Mouse (Mus musculus) heart, embryonic 16.5 days (tissue): ENCODE measurements at regions not wholly inside any gene's neighbourhood (a gene's known extent, or its start where the extent isn't known, plus 50 kb on each side); places are given as distances from the start of the nearest gene placed in this dataset.

ENCODE experiments used
- ATAC-seq: fragments of 200-750 bp; cut with Nextera tagmentation; replicated peaks from 2 replicates; pipeline ENCODE4 v1.8.0; 2017; ENCODE audit warnings: moderate number of reproducible peaks; ENCODE audit not compliant: insufficient read depth, low FRiP score; ENCODE audit errors: extremely low read depth
- H3K27ac ChIP-seq: fragments of 300-500 bp; sonication (generic); 2 replicates; pipeline ENCODE4 v1.5.1; 2014; ENCODE audit warnings: mild to moderate bottlenecking, low read length, control low read depth, moderate library complexity
- H3K27me3 ChIP-seq: fragments of 300-500 bp; sonication (generic); 2 replicates; pipeline ENCODE4 v1.6.1; 2014; ENCODE audit warnings: low read length, mixed read lengths; ENCODE audit not compliant: control insufficient read depth, insufficient read depth
- H3K36me3 ChIP-seq: fragments of 300-500 bp; sonication (generic); 2 replicates; pipeline ENCODE4 v1.6.1; 2014; ENCODE audit not compliant: control insufficient read depth, insufficient read depth
- H3K4me1 ChIP-seq: fragments of 300-500 bp; sonication (generic); 2 replicates; pipeline ENCODE4 v1.6.1; 2014; ENCODE audit warnings: low read length, mixed read lengths; ENCODE audit not compliant: control insufficient read depth, insufficient read depth
- H3K4me2 ChIP-seq: fragments of 300-500 bp; sonication (generic); 2 replicates; pipeline ENCODE4 v1.6.1; 2014; ENCODE audit warnings: low read depth, mild to moderate bottlenecking, control low read depth, low read length
- H3K4me3 ChIP-seq: fragments of 300-500 bp; sonication (generic); 2 replicates; pipeline ENCODE4 v1.5.1; 2014; ENCODE audit warnings: mild to moderate bottlenecking, control low read depth, low read length
- H3K9ac ChIP-seq: fragments of 300-500 bp; sonication (generic); 2 replicates; pipeline ENCODE4 v1.6.1; 2014; ENCODE audit warnings: low read length, control low read depth
- H3K9me3 ChIP-seq: fragments of 300-500 bp; sonication (generic); replicated peaks from 2 replicates; pipeline ENCODE4 v1.6.1; 2016; ENCODE audit warnings: low read length; ENCODE audit not compliant: control insufficient read depth
- WGBS: fragments of 180-500 bp; shearing (Covaris S2); extraction: QIAGEN DNeasy Blood & Tissue Kit; methylation state at CpG from one replicate; pipeline ENCODE4 v1.1.7; 2014; 5-methylcytosine and 5-hydroxymethylcytosine counted together

DNA sequence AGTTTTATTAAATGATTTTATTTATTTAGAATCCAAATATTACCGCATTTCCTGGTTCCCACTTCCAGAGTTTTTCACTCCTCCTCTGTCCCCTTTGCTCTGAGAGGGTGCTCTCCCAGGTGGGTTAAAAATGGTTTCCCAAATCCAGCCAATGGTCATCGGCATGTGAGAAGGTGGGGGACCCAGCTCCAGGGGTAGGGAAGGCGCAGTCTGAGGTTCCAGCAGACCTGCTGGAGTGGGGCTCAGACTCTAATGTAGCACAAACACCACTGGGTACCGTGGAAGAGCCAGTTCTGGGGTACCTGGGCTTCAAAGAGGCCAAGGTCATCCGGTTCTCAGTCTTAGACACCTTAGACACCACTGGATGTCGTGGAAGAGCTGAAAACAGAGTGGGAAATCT is 875.6 kb downstream of the Fscb start:
- H3K9me3 ChIP-seq: no peaks in the 10 kb centered on the region
- H3K36me3 ChIP-seq: no peaks in the 10 kb centered on the region
- H3K4me1 ChIP-seq: no peaks in the 10 kb centered on the region
- no peak for ATAC-seq
- no peak overlapping the region for H3K9ac ChIP-seq
- H3K4me2 ChIP-seq: no peak overlapping the region
- 74% methylated on average over 6 of the region's 6 CpGs for WGBS
- H3K27me3 ChIP-seq: no peaks in the 10 kb centered on the region
- H3K4me3 ChIP-seq: no peak overlapping the region
- no peak overlapping the region for H3K27ac ChIP-seq

DNA sequence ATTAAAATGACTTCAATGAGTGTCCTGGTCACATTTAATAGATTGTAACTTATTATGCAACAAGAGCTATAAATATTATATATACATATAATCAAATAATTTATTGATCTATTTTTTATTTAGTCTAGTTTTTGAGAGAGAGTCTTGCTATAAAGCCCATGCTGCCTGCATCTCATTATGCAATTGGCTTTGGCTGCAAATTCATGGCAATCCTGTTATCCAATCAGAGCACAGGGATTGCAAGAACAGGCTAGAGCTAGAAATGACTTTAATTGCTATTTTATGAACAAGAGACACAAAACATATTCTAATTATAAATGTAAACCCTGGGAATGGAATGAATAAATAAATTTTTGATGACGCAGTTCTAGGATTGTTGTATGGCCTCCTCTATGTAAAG is 919.8 kb downstream of the Fscb start:
- no peak for ATAC-seq
- no peaks in the 10 kb centered on the region for H3K36me3 ChIP-seq
- H3K9me3 ChIP-seq: no peaks in the 10 kb centered on the region
- no peak overlapping the region for H3K4me3 ChIP-seq
- H3K4me1 ChIP-seq: no peaks in the 10 kb centered on the region
- H3K27me3 ChIP-seq: no peaks in the 10 kb centered on the region
- no peak overlapping the region for H3K9ac ChIP-seq
- no peak overlapping the region for H3K4me2 ChIP-seq
- no peak overlapping the region for H3K27ac ChIP-seq
- 94% methylated on average over 1 of the region's 1 CpGs for WGBS

DNA sequence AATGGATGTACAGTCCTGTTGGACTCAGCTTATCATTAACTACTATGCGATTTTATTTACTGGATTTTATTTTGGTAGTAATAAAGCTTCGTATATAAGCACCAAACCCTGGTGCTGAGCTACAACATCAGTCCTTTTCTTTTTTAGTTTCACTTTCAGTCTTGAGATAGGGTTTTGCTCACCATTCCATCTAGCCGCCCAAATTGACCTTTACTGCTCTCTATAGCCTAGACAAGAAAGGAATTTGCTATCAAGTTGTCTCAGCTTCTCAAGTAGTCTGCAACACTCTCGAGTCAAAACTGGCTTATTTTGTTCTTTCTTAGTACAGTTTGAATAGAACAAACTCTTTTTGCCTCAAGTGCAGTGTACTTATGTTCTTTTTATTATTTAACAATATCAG is 921.7 kb downstream of the Fscb start:
- H3K36me3 ChIP-seq: no peaks in the 10 kb centered on the region
- WGBS: 35% methylated on average over 4 of the region's 4 CpGs
- peak overlapping the region; percentile 24 for H3K4me3 ChIP-seq
- ATAC-seq: no peak
- H3K27me3 ChIP-seq: no peaks in the 10 kb centered on the region
- no peaks in the 10 kb centered on the region for H3K4me1 ChIP-seq
- no peak overlapping the region for H3K27ac ChIP-seq
- H3K4me2 ChIP-seq: peak overlapping the region; percentile 45
- H3K9ac ChIP-seq: no peak overlapping the region
- H3K9me3 ChIP-seq: no peaks in the 10 kb centered on the region

DNA sequence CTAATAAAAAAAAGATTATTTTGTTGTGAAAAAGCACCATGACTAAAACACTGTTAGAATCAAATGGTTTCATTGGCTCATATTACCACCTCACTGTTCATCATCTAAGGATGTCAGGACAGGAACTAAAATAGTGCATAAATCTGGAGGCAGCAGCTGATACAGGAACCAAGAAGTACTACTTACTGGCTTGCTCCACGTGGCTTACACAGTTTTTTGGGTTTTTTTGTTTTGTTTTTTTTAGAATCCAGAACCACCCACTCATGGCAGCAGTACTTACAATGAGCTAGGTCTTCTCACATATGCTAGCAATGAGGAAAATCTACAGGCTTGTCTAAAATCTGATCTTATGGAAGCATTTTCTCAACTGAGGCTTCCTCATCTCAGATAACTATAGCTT is 940.4 kb downstream of the Fscb start:
- no peaks in the 10 kb centered on the region for H3K36me3 ChIP-seq
- H3K27ac ChIP-seq: no peak overlapping the region
- no peak for ATAC-seq
- 43% methylated on average over 1 of the region's 1 CpGs for WGBS
- no peak overlapping the region for H3K4me3 ChIP-seq
- H3K27me3 ChIP-seq: no peaks in the 10 kb centered on the region
- no peak overlapping the region for H3K9ac ChIP-seq
- H3K4me1 ChIP-seq: no peaks in the 10 kb centered on the region
- H3K4me2 ChIP-seq: no peak overlapping the region
- H3K9me3 ChIP-seq: no peaks in the 10 kb centered on the region

GRCm38 (mm10) chr12:63503774-63504173 is 970.7 kb downstream of the Fscb start:
- Histone ChIP-seq H3K4me3 (no peak overlapping the region), H3K27me3 (no peaks in the 10 kb centered on the region), H3K27ac (no peak overlapping the region), H3K9me3 (no peaks in the 10 kb centered on the region), H3K4me1 (no peaks in the 10 kb centered on the region), H3K9ac (no peak overlapping the region), H3K36me3 (no peaks in the 10 kb centered on the region), H3K4me2 (no peak overlapping the region)
- 20% methylated on average over 3 of the region's 3 CpGs for WGBS
- ATAC-seq: no peak

DNA sequence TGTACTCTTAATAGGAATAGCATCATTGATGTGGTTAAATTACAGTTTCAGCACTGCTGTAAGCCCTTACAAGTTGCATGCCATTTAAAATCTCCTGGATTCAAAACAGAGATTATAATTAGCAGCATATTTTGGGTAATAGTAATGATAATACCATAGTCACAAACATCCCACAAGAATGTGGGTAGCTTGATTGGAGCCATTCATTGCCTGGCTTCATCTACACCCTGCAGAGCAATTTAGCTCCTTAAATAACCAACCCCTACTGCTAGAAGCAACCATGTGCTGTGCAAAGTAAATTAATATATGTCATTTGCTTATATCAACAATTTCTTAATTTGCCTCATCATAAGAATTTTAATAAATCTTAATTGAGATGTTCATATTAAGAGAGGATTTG is 984.1 kb downstream of the Fscb start:
- Histone ChIP-seq H3K9ac (no peak overlapping the region), H3K4me3 (no peak overlapping the region), H3K36me3 (no peaks in the 10 kb centered on the region), H3K27ac (no peak overlapping the region), H3K4me1 (no peaks in the 10 kb centered on the region), H3K27me3 (no peaks in the 10 kb centered on the region), H3K4me2 (no peak overlapping the region), H3K9me3 (no peaks in the 10 kb centered on the region)
- no peak for ATAC-seq

DNA sequence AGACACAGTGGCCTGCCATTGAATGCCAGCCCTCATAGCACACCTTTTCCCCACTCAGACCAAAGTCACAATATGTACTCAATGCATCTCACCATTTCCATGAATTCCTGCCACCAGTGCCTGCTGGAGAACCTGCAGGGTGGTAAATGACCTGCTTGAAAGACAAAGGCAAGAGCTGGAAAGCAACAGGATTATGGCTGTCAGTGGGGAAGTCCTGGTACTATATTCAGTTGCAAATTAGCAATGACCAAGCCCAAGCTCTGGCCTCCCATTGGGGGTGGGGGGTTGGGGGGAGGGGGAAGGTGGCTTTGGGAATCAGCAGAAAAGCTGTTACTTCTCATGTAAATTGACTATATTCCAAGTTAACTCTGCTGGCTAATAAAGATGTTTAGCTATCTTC is 990.4 kb downstream of the Fscb start:
- Histone ChIP-seq H3K9me3 (no peaks in the 10 kb centered on the region), H3K36me3 (no peaks in the 10 kb centered on the region), H3K27ac (no peak overlapping the region), H3K4me1 (0 out of 2 replicates have a peak, but pooled peaks cover 3% of the 10 kb centered on the region), H3K4me3 (no peak overlapping the region), H3K27me3 (no peaks in the 10 kb centered on the region), H3K4me2 (no peak overlapping the region), H3K9ac (no peak overlapping the region)
- no peak for ATAC-seq

DNA sequence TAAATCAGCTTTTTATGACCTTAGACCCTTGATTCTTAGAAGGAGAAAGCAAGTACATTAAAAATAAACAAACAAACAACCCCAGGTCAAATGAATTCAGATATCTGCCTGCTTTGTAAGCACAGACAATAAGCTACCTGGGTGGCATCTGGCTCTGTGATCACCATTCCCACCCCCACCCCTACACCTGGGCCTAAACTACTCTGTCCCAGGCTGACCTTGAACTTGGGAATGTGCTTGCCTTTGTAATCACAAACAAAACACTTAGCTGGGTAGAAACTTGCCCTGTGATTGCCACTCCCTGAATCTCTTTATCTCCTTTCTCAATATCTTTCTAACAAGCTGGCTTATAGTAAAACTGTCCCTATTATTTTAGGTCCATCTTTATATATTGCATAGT is 1005.6 kb downstream of the Fscb start:
- ATAC-seq: no peak
- H3K9ac ChIP-seq: no peak overlapping the region

More for the DNA sequence above, 1005.6 kb downstream of the Fscb start:
- H3K27ac ChIP-seq: no peak overlapping the region
- H3K4me3 ChIP-seq: no peak overlapping the region
- no peaks in the 10 kb centered on the region for H3K4me1 ChIP-seq
- no peaks in the 10 kb centered on the region; the same call in 1 of the 2 replicates for H3K9me3 ChIP-seq
- H3K36me3 ChIP-seq: no peaks in the 10 kb centered on the region
- H3K27me3 ChIP-seq: no peaks in the 10 kb centered on the region
- no peak overlapping the region for H3K4me2 ChIP-seq
